Mouse (Mus musculus) kidney, adult 2 months (tissue): ENCODE measurements around the gene Shank2. TPM values are rescaled to one million over a fixed set of nuclear protein-coding genes. Genes with fewer than 3 reads are reported as not detected.

Experiments used
- DNase-seq: peaks from one replicate; pipeline ENCODE4 v3.0.0; 2021
- H3K27ac ChIP-seq: fragments of 200-500 bp; 2 replicates; pipeline ENCODE4 v1.5.1; 2012; ENCODE audit warnings: low read depth, low read length, control low read depth, inconsistent platforms; ENCODE audit not compliant: insufficient read depth
- H3K27me3 ChIP-seq: fragments of 200-500 bp; replicated peaks from 2 replicates; pipeline ENCODE4 v1.6.1; 2012; ENCODE audit warnings: mild to moderate bottlenecking, moderate library complexity, low read length, inconsistent platforms; ENCODE audit not compliant: control insufficient read depth, insufficient read depth
- H3K36me3 ChIP-seq: fragments of 200-500 bp; 2 replicates; pipeline ENCODE4 v1.6.1; 2012; ENCODE audit warnings: mild to moderate bottlenecking, moderate library complexity, low read length, inconsistent platforms; ENCODE audit not compliant: control insufficient read depth, insufficient read depth
- H3K4me1 ChIP-seq: fragments of 200-500 bp; 2 replicates; pipeline ENCODE4 v1.6.1; 2011; ENCODE audit warnings: low read length; ENCODE audit not compliant: control insufficient read depth, insufficient read depth
- H3K4me3 ChIP-seq: fragments of 200-500 bp; 2 replicates; pipeline ENCODE4 v1.5.1; 2011; ENCODE audit warnings: mild to moderate bottlenecking, low read depth, low read length, control low read depth; ENCODE audit not compliant: insufficient read depth
- CTCF ChIP-seq: fragments of 200-500 bp; conservative IDR thresholded peaks from 2 replicates; pipeline ENCODE4 v1.5.1; 2011; ENCODE audit warnings: low read depth, mild to moderate bottlenecking, control low read depth, low read length, moderate library complexity, mixed read lengths; ENCODE audit not compliant: insufficient read depth, insufficient read length
- POLR2A ChIP-seq: fragments of 200-500 bp; IDR thresholded peaks from one replicate; pipeline ENCODE4 v1.6.1; 2011; ENCODE audit warnings: low read depth, low read length, control low read depth
- WGBS: fragments of 180-500 bp; shearing (Covaris S2); methylation state at CpG from one replicate; pipeline ENCODE4 v1.1.7; 2018; 5-methylcytosine and 5-hydroxymethylcytosine counted together
- polyA plus RNA-seq: library from polyadenylated mRNA; depleted of rRNA; stranded (reverse); fragments of >200 nt; gene quantifications from 2 replicates; pipeline ENCODE4 v1.2.3, GENCODE M21; 2012

Gene Shank2
- polyA plus RNA-seq, 1 experiment = 16.1 TPM

DNA sequence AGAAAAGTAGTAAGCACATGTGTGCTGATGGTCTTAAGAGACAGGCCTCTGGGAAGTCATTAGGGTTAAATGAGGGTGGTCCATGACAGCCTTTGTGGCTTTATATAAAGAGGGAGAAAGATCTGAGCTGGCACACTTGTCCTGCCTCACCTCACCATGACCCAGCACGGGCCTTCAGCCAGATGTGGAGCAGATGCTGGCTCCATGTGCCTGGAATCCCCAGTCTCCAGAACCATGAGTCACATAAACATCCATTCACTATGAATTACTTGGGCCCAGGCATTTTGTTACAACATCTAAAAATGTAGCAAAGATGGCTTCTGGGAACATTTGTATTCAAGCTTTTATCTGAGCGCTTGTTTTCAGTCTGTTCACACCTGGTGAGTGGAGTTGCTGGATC, 297.6 kb downstream of the Shank2 start:
- no peak for DNase-seq
- WGBS = 81% methylated on average over 2 of the region's 2 CpGs
- Histone ChIP-seq H3K27ac (no peak overlapping the region), H3K27me3 (no peaks in the 10 kb centered on the region), H3K4me1 (no peaks in the 10 kb centered on the region), H3K36me3 (no peaks in the 10 kb centered on the region), H3K4me3 (no peak overlapping the region)
- TF ChIP-seq CTCF = no peak
- no peak for TF ChIP-seq POLR2A

DNA sequence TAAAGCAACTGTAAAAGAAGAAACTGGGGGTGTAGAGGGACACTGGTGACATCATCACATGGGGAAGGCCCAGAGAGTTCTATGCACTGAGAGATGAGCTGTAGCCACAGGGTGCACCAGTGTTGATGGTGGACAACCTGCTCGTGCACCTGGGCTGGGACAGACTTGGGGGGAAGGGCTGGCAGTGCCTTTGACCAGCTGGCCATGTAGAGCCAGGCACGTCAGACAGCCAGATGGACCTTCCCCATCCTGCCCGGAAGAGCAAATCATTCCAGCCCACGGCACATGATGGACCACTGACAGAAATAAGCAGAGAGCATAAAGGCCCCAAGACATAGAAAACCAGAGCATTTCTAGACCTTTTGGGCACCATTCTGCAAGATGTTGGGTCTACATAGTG, 299.9 kb downstream of the Shank2 start:
- no peak for DNase-seq
- H3K4me1 ChIP-seq = no peaks in the 10 kb centered on the region
- no peak overlapping the region for H3K27ac ChIP-seq
- no peak overlapping the region for H3K4me3 ChIP-seq
- WGBS = 87% methylated on average over 4 of the region's 4 CpGs
- TF ChIP-seq CTCF (no peak), POLR2A (no peak)
- no peaks in the 10 kb centered on the region for H3K27me3 ChIP-seq
- no peaks in the 10 kb centered on the region for H3K36me3 ChIP-seq

DNA sequence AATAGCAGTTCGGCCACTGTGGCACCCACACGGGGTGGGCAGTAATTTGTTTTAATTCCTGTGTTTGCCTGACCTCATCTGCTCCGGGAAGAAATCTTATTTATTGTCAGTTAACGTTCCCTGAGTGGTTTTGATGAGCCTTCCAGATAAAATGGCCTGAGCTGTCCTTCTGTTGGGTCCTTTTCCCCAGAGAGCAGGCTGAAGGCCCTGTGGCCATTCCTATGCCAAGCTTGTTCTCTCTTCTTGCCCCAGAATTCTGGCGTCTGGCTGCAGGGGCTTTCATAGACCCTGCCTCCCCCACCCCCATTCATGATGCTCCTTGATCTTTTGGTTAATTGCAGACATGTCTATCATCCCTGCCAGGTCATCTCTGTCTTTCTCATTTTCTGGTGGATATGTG, 300.8 kb downstream of the Shank2 start:
- H3K4me3 ChIP-seq = no peak overlapping the region
- no peaks in the 10 kb centered on the region for H3K36me3 ChIP-seq
- TF ChIP-seq POLR2A (no peak), CTCF (no peak)
- no peak for DNase-seq
- H3K27ac ChIP-seq = no peak overlapping the region
- WGBS = 43% methylated on average over 5 of the region's 5 CpGs
- no peaks in the 10 kb centered on the region for H3K27me3 ChIP-seq
- H3K4me1 ChIP-seq = no peaks in the 10 kb centered on the region

DNA sequence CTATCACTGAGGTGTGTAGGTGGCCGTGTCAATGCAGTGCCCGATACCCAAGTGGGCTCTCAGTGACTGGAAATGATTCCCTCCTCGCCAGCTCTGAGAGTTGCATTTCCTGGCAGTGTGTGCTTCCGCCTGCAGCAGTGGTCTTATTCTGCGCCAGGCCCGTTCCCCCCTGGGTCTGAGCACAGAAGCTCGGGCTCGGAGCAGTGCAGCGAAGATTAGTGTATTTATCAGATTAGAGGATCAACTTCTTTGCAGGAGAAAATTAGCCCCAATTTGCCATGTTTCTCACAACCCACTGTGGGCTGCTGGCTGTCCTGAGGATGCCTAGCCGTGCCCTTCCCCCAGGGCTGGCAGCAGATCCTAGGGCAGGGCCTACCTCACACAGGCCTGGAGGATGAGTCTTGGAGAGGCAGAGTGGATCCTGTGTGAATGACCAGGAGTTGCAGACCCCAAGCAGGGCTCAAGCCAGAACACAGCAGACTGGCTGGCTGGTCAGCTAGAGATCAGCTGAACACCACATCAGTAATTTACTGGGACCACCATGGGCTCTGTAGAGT, 306.2 kb downstream of the Shank2 start:
- Histone ChIP-seq H3K36me3 (no peaks in the 10 kb centered on the region), H3K27ac (no peak overlapping the region), H3K4me1 (no peaks in the 10 kb centered on the region), H3K4me3 (no peak overlapping the region), H3K27me3 (no peaks in the 10 kb centered on the region)
- no peak for DNase-seq
- WGBS = 92% methylated on average over 10 of the region's 10 CpGs
- no peak for TF ChIP-seq CTCF
- TF ChIP-seq POLR2A = no peak

DNA sequence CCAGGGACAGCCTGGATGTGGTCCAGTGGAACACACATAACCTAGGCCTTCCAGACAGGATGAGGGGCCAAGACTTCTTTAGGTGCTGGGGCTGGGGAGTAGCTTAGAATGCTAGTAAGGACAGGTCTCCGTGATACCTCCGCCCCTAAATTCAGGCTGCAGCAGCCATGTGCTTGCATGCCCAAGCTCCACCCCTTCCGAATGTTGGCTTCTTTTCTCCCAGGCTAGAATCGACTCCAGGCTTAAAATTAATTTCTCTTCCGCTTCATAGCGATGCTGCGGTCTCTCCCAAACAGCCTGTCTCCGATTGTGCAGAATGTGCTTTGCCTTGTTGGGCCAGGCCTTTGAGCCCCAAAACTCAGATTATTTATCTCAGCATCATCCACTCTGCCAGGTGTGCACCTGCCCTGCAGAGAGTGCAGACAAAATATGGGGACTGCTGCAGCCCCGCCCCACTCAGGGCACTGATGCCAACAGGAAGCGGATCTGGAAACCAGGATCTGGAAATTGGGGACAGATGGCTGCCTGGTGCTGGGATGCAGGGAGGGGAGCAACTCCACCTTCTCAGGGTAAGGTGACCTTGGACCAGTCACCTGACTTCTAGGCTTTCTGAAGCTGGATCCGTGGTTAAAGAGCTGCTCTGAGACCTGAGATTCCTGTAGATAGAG, 312.8 kb downstream of the Shank2 start:
- DNase-seq = no peak

DNA sequence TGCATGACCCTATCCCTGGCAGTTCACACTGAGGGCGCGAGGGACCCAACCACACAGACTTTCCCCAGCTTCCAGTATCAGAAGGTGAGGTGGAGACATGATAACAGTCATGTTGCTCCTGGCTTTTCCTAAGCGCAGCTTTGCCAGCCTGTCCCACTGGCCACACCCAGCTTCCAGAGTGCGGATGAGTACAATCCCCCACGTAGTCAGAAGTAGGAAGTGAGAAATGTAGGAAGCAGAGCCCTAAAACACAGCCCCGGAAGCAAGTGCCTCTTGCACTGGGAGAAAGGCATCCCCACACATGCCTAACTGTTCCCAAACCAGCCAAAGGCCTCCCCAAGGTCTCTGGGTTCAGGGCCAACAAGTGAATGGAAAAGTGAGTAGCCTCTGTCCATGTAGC, 314.5 kb downstream of the Shank2 start:
- no peak for DNase-seq
- H3K4me1 ChIP-seq = no peaks in the 10 kb centered on the region
- H3K36me3 ChIP-seq = no peaks in the 10 kb centered on the region
- no peaks in the 10 kb centered on the region for H3K27me3 ChIP-seq
- 87% methylated on average over 6 of the region's 6 CpGs for WGBS
- no peak overlapping the region for H3K4me3 ChIP-seq
- H3K27ac ChIP-seq = no peak overlapping the region
- TF ChIP-seq POLR2A (no peak), CTCF (no peak)

More for the DNA sequence above, 312.8 kb downstream of the Shank2 start:
- TF ChIP-seq CTCF (no peak), POLR2A (no peak)
- Histone ChIP-seq H3K4me3 (no peak overlapping the region), H3K27ac (no peak overlapping the region), H3K27me3 (no peaks in the 10 kb centered on the region), H3K36me3 (no peaks in the 10 kb centered on the region), H3K4me1 (no peaks in the 10 kb centered on the region)
- WGBS = 85% methylated on average over 11 of the region's 11 CpGs

DNA sequence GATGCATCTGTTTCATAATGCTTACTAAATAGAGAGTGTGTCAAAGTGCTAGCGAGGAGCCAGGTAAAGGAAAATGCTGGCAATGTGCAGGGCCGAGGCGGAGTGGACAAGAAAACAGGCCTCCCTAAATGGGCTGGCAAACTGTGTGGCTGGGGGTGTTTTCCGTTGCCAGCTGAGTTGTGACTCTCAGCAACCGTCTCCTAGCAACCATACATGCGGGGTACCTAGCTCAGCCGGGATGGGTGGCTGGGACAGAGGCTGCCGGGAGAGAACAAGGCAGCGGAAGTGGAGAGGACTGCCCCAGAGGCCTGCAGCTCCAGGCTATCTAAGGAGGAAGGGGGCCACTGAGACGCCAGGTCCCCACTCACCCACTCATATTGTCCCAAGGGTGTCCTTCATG, 315.1 kb downstream of the Shank2 start:
- TF ChIP-seq CTCF (no peak), POLR2A (no peak)
- no peak overlapping the region for H3K27ac ChIP-seq
- H3K4me3 ChIP-seq = no peak overlapping the region
- WGBS = 53% methylated on average over 10 of the region's 10 CpGs
- no peak for DNase-seq
- H3K27me3 ChIP-seq = no peaks in the 10 kb centered on the region
- H3K36me3 ChIP-seq = no peaks in the 10 kb centered on the region
- H3K4me1 ChIP-seq = no peaks in the 10 kb centered on the region
